Mouse (Mus musculus): Measurements from ENCODE around the gene Sos2. TPM values are rescaled to one million over a fixed set of nuclear protein-coding genes. Genes with fewer than 3 reads are reported as not detected.
A peak's percentile ranks its signal among the peaks of the same experiment; 100 is the strongest.
"Not testable (repeated sequence)": the region's sequence is repeated elsewhere in the genome, so short reads cannot be mapped to it uniquely, and the experiment has no call there.

Gene Sos2
- polyA plus RNA-seq, 1 experiment from 2014 or later, result 15.6 TPM

DNA sequence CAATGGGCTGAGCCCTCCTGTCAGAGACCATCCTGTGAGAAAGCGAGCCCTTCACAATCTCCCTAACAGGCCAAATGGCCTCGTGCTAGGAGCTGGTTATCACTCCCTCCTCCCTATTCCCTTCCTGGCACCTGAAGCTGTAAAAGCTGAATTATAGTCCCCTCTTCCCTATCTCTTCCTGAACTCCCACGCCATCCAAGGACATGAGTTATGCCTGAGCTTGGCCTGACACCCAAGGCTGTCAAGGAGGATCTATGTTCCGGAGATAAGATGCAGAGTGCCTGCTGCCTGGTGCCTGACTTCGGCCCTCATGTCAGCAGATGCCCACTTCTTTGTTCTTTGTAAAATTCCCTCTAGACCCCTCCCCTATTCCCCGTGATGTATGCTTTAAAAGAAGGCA is 120.6 kb downstream of the Sos2 start:
- not testable (repeated sequence) for H3K4me2 ChIP-seq (replicated peaks); H3K27me3 ChIP-seq (ENCODE audit: control insufficient read depth, insufficient read depth, low read length); DNase-seq (ENCODE audit: low spot score); H3K36me3 ChIP-seq (replicated peaks; ENCODE audit: control insufficient read depth, insufficient read depth); H3K4me3 ChIP-seq (replicated peaks; ENCODE audit: low read length); H3K9ac ChIP-seq; H3K4me1 ChIP-seq (replicated peaks; ENCODE audit: control insufficient read depth, insufficient read depth, low read length); ATAC-seq (ENCODE audit: low FRiP score); H3K27ac ChIP-seq; H3K9me3 ChIP-seq (ENCODE audit: control insufficient read depth, low read length)
- 83% methylated on average over 6 of the region's 6 CpGs for WGBS

DNA sequence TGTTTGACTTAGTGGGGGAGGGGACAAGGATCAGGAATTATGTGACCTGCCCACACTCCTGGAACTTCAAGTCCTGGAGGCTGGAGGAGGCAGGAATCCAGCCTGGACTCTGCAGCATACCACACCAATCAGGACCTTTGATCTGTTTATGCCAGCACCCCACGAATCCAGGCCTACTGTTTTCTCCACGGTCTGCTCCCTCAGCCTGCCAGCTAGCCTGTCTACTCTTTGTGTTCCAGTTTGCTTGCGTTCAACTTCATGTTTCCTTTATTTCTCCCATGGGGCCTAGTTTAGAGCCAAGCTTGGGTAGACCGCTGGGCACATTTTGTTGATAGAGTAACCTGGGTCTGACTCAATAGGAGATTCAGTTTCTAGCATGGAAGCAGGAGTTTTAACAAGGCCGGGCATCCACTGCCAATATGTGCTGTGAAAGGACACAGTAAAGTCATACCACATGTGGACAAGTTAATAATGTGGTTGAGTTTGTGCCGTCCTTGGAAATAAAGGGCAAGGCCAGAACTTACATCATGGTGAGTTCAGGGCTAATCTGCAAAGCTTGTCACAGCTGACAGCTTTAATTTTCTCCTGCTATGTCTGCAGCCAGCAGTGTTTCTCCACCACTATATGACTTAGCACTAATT is 125.3 kb downstream of the Sos2 start:
- Histone ChIP-seq H3K4me1 (replicated peaks; ENCODE audit: control insufficient read depth, insufficient read depth, low read length) (no peaks in the 10 kb centered on the region), H3K4me2 (replicated peaks) (no peak overlapping the region), H3K27ac (peak overlapping the region; percentile 62), H3K9ac (no peak overlapping the region), H3K4me3 (replicated peaks; ENCODE audit: low read length) (no peak overlapping the region), H3K27me3 (ENCODE audit: control insufficient read depth, insufficient read depth, low read length) (no peaks in the 10 kb centered on the region), H3K36me3 (replicated peaks; ENCODE audit: control insufficient read depth, insufficient read depth) (no peaks in the 10 kb centered on the region), H3K9me3 (ENCODE audit: control insufficient read depth, low read length) (no peaks in the 10 kb centered on the region)
- ATAC-seq (ENCODE audit: low FRiP score), result peak; percentile 37; the same call in 1 of the 2 replicates
- no peak for DNase-seq (ENCODE audit: low spot score)
- WGBS, result 50% methylated on average over 6 of the region's 6 CpGs

DNA sequence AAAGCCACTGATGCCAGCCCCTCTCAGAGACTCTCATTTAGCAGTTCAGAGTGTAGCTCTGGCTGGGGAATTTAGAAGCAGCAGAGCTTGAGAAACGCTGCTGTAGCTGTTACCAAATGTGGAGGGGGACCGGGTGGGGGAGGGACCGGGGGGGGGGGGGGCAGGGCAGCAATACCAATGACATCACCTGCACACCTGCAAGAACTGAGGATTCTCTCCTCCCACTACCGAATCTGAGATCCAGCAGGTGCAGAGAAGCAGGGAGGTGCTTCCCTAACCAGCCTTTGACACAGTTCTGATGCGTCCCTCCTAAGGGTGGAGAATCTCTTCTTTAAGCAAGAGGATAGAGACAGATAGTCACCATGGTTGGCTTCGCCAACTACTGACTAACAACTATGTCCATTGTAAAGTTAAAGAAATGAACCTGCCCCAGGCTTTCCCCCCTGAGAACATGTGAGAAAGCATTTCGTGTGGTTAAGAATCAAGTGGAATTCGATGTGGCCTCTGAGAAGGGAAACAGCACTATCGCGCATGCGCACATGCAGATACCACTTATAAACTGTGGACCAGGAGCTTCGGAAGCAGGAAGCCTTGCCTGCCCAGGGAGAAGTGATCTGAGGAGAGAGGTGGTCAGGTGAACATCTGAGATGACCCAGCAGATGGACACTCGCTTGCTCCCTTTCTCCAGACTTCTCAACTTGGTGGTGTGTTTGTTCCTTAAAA is 136.0 kb downstream of the Sos2 start:
- Histone ChIP-seq H3K9ac (no peak overlapping the region), H3K27me3 (ENCODE audit: control insufficient read depth, insufficient read depth, low read length) (no peaks in the 10 kb centered on the region), H3K4me2 (replicated peaks) (no peak overlapping the region), H3K4me3 (replicated peaks; ENCODE audit: low read length) (no peak overlapping the region), H3K9me3 (ENCODE audit: control insufficient read depth, low read length) (no peaks in the 10 kb centered on the region), H3K36me3 (replicated peaks; ENCODE audit: control insufficient read depth, insufficient read depth) (no peaks in the 10 kb centered on the region), H3K4me1 (replicated peaks; ENCODE audit: control insufficient read depth, insufficient read depth, low read length) (0 out of 2 replicates have a peak, but pooled peaks cover 3% of the 10 kb centered on the region), H3K27ac (no peak overlapping the region)
- DNase-seq (ENCODE audit: low spot score) (no peak), ATAC-seq (ENCODE audit: low FRiP score) (no peak)
- WGBS, result 79% methylated on average over 13 of the region's 13 CpGs

DNA sequence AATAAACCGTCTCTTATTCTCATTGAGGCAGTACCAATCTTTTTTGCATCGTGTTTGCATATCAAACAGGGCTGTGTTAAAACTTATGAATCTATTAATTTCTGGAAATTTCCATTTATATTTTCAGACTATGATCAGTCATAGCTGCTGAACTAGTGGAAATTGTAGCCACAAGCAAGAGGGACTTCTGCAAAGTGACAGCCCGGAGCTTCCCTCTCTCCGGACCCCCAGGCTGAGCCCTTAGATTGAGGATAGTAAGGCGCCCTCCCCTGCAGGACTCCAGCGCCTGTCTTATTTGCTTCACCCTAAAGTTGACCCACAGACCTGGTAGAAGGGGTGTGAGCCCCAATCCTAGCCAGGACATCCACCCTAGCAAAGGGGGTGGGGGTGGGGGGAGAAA is 136.7 kb downstream of the Sos2 start:
- Histone ChIP-seq H3K27ac (no peak overlapping the region), H3K4me1 (replicated peaks; ENCODE audit: control insufficient read depth, insufficient read depth, low read length) (0 out of 2 replicates have a peak, but pooled peaks cover 3% of the 10 kb centered on the region), H3K4me2 (replicated peaks) (no peak overlapping the region), H3K36me3 (replicated peaks; ENCODE audit: control insufficient read depth, insufficient read depth) (no peaks in the 10 kb centered on the region), H3K9me3 (ENCODE audit: control insufficient read depth, low read length) (no peaks in the 10 kb centered on the region), H3K27me3 (ENCODE audit: control insufficient read depth, insufficient read depth, low read length) (no peaks in the 10 kb centered on the region), H3K4me3 (replicated peaks; ENCODE audit: low read length) (no peak overlapping the region), H3K9ac (no peak overlapping the region)
- no peak for DNase-seq (ENCODE audit: low spot score)
- 91% methylated on average over 6 of the region's 6 CpGs for WGBS
- ATAC-seq (ENCODE audit: low FRiP score), result no peak

DNA sequence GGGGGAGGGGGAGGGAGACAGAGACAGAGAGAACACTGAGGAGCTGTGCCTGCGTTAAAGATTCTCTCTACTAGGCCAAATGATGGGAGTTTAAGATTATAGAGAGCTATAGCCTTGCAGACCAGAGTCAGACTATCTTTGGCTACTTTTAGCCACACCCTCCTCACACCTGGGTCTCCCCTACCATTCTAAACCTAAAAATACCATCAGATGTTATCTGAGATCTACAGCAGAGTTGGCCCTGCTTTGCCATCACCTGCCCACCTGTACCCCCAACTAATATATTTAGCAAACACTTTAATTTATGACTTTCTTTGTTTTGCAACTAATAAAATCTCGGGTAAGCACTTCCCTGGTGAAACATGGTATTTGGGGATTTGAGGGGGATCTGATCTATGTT is 137.1 kb downstream of the Sos2 start:
- Histone ChIP-seq H3K27me3 (ENCODE audit: control insufficient read depth, insufficient read depth, low read length) (no peaks in the 10 kb centered on the region), H3K4me1 (replicated peaks; ENCODE audit: control insufficient read depth, insufficient read depth, low read length) (0 out of 2 replicates have a peak, but pooled peaks cover 3% of the 10 kb centered on the region), H3K9me3 (ENCODE audit: control insufficient read depth, low read length) (no peaks in the 10 kb centered on the region), H3K36me3 (replicated peaks; ENCODE audit: control insufficient read depth, insufficient read depth) (no peaks in the 10 kb centered on the region), H3K27ac (no peak overlapping the region), H3K4me3 (replicated peaks; ENCODE audit: low read length) (no peak overlapping the region), H3K9ac (no peak overlapping the region), H3K4me2 (replicated peaks) (no peak overlapping the region)
- WGBS, result 67% methylated on average over 2 of the region's 2 CpGs
- ATAC-seq (ENCODE audit: low FRiP score) (no peak), DNase-seq (ENCODE audit: low spot score) (no peak)

DNA sequence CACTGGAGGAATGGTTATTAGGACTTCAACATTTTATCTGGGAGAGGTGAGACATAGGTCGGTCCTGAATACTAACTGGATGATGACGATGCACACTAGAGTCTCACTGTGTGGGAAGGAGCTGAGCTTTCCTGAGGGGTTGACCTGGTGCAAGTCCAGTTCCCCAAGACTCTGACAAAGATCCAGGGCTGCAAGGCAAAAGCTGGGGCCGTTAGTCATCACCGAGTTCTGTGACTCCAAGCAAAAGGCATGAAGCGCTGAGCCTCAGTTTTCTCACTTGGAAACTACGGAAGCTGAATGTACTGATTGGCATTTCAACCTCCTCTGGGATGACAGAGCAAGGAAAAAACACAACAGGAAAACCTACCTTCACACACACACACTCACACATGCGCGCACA is 139.3 kb downstream of the Sos2 start:
- no peaks in the 10 kb centered on the region for H3K36me3 ChIP-seq (replicated peaks; ENCODE audit: control insufficient read depth, insufficient read depth)
- ATAC-seq (ENCODE audit: low FRiP score) (no peak), DNase-seq (ENCODE audit: low spot score) (no peak)
- no peak overlapping the region for H3K27ac ChIP-seq
- no peaks in the 10 kb centered on the region for H3K9me3 ChIP-seq (ENCODE audit: control insufficient read depth, low read length)
- WGBS, result 94% methylated on average over 8 of the region's 8 CpGs
- H3K9ac ChIP-seq, result no peak overlapping the region
- no peaks in the 10 kb centered on the region for H3K27me3 ChIP-seq (ENCODE audit: control insufficient read depth, insufficient read depth, low read length)
- H3K4me1 ChIP-seq (replicated peaks; ENCODE audit: control insufficient read depth, insufficient read depth, low read length), result peaks cover 13% of the 10 kb centered on the region; the same call in 1 of the 2 replicates
- no peak overlapping the region for H3K4me2 ChIP-seq (replicated peaks)
- H3K4me3 ChIP-seq (replicated peaks; ENCODE audit: low read length), result no peak overlapping the region

DNA sequence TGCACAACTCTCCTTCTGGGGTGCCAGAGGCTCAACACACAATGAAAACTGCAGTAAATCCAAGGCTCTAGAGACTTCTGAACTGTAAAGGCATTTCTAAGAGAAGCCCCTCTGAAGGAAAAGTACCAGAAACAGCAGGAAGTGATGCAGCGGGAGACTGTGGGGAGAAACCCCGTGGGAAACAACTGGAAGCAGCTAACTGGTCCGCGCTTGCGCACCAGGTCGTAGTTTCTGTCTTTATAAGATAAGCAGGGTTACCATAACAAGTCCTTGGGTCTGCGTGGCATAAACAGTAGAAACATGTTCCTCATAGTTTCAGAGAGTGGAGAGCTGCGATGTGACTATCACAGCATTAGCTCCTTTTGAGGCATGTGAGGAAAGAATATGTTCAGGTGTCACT is 140.0 kb downstream of the Sos2 start:
- WGBS, result 80% methylated on average over 8 of the region's 8 CpGs
- no peak overlapping the region for H3K4me3 ChIP-seq (replicated peaks; ENCODE audit: low read length)
- no peak overlapping the region for H3K9ac ChIP-seq
- H3K27ac ChIP-seq, result no peak overlapping the region
- no peaks in the 10 kb centered on the region for H3K36me3 ChIP-seq (replicated peaks; ENCODE audit: control insufficient read depth, insufficient read depth)
- no peaks in the 10 kb centered on the region for H3K27me3 ChIP-seq (ENCODE audit: control insufficient read depth, insufficient read depth, low read length)
- no peak overlapping the region for H3K4me2 ChIP-seq (replicated peaks)
- no peak for ATAC-seq (ENCODE audit: low FRiP score)
- no peak for DNase-seq (ENCODE audit: low spot score)
- H3K4me1 ChIP-seq (replicated peaks; ENCODE audit: control insufficient read depth, insufficient read depth, low read length), result peaks cover 13% of the 10 kb centered on the region; the same call in 1 of the 2 replicates
- no peaks in the 10 kb centered on the region for H3K9me3 ChIP-seq (ENCODE audit: control insufficient read depth, low read length)

DNA sequence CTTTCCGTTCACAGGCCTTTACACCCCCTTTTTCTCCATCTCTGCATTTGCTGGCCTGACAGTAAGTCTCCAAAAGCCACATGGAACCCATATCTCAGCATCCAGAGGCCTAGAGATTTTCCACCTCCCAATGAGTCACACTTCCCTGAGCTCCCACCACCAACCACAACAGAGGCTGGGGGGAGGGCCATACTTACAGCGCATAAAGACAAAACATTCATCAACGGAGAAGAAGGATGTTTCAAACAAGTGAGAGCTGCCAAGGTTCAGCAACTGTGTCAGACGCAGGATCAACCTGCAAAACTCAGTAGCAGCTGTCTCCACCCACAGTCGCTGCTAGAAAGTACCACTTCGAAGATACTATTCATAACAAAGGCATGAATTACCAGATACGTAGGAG is 142.3 kb downstream of the Sos2 start:
- WGBS, result 61% methylated on average over 7 of the region's 7 CpGs
- no peaks in the 10 kb centered on the region for H3K9me3 ChIP-seq (ENCODE audit: control insufficient read depth, low read length)
- ATAC-seq (ENCODE audit: low FRiP score) (no peak), DNase-seq (ENCODE audit: low spot score) (no peak)
- H3K27me3 ChIP-seq (ENCODE audit: control insufficient read depth, insufficient read depth, low read length), result no peaks in the 10 kb centered on the region
- H3K4me2 ChIP-seq (replicated peaks), result no peak overlapping the region
- no peak overlapping the region for H3K27ac ChIP-seq
- no peak overlapping the region for H3K9ac ChIP-seq
- H3K4me1 ChIP-seq (replicated peaks; ENCODE audit: control insufficient read depth, insufficient read depth, low read length), result peaks cover 13% of the 10 kb centered on the region; the same call in 1 of the 2 replicates
- H3K36me3 ChIP-seq (replicated peaks; ENCODE audit: control insufficient read depth, insufficient read depth), result no peaks in the 10 kb centered on the region
- no peak overlapping the region for H3K4me3 ChIP-seq (replicated peaks; ENCODE audit: low read length)

DNA sequence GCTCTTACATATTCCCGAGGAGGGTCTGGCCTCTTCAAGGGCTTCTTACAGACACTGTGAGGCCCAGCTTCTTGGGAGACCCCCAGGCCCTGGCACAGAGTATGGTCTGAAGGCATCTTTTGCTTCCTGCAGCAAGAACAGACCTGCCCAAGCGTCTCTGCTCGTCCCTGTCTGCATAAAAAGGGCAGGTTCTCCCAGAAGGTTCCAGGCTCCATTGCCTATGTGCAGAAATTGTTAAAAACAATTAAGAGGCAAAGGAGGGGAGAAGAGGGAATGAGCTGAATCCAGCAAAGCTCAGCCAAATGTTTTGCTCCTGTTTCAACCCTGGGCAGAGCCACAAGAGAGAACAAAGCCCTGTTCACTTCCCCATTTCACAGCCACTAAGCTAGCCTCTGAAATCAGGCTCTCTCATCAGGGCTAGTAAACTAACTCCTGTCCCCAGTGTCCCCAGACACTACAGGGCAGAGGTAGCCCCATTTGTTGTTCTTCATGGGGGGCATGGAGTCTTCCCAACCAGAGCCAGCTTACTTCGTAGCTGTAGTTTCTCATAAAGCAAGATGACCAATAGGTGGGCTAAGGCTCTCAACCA is 143.2 kb downstream of the Sos2 start:
- DNase-seq (ENCODE audit: low spot score) (no peak), ATAC-seq (ENCODE audit: low FRiP score) (no peak)
- Histone ChIP-seq H3K27me3 (ENCODE audit: control insufficient read depth, insufficient read depth, low read length) (no peaks in the 10 kb centered on the region), H3K9ac (no peak overlapping the region), H3K4me3 (replicated peaks; ENCODE audit: low read length) (no peak overlapping the region), H3K27ac (peak overlapping the region; percentile 68), H3K4me1 (replicated peaks; ENCODE audit: control insufficient read depth, insufficient read depth, low read length) (peaks cover 13% of the 10 kb centered on the region; the same call in 1 of the 2 replicates), H3K9me3 (ENCODE audit: control insufficient read depth, low read length) (no peaks in the 10 kb centered on the region), H3K36me3 (replicated peaks; ENCODE audit: control insufficient read depth, insufficient read depth) (no peaks in the 10 kb centered on the region), H3K4me2 (replicated peaks) (peak overlapping the region; percentile 15; the same call in 1 of the 2 replicates)
- WGBS, result 69% methylated on average over 4 of the region's 4 CpGs
